Mouse (Mus musculus) stomach, postnatal 0 days (tissue): ENCODE results near the gene 4430402I18Rik. TPM values are rescaled to one million over a fixed set of nuclear protein-coding genes. Genes with fewer than 3 reads are reported as not detected.

ENCODE experiments used
- ATAC-seq: fragments of 200-750 bp; cut with Nextera tagmentation; 2 replicates; pipeline ENCODE4 v1.8.0; 2017; ENCODE audit not compliant: low FRiP score, low TSS enrichment
- DNase-seq: peaks from one replicate; pipeline ENCODE4 v3.0.0-alpha.2; 2016; ENCODE audit warnings: low spot score
- H3K27ac ChIP-seq: fragments of 300-500 bp; sonication (generic); replicated peaks from 2 replicates; pipeline ENCODE4 v1.5.1; 2014; ENCODE audit warnings: mild to moderate bottlenecking, control low read depth
- H3K27me3 ChIP-seq: fragments of 300-500 bp; sonication (generic); 2 replicates; pipeline ENCODE4 v1.6.1; 2014; ENCODE audit warnings: low read length; ENCODE audit not compliant: control insufficient read depth, insufficient read depth
- H3K36me3 ChIP-seq: fragments of 300-500 bp; sonication (generic); 2 replicates; pipeline ENCODE4 v1.6.1; 2014; ENCODE audit warnings: low read length, mixed read lengths; ENCODE audit not compliant: control insufficient read depth, insufficient read depth
- H3K4me1 ChIP-seq: fragments of 300-500 bp; sonication (generic); replicated peaks from 2 replicates; pipeline ENCODE4 v1.6.1; 2014; ENCODE audit warnings: antibody characterized with exemption; ENCODE audit not compliant: control insufficient read depth, insufficient read depth
- H3K4me2 ChIP-seq: fragments of 300-500 bp; sonication (generic); replicated peaks from 2 replicates; pipeline ENCODE4 v1.6.1; 2014; ENCODE audit warnings: low read depth, mild to moderate bottlenecking, control low read depth, moderate library complexity
- H3K4me3 ChIP-seq: fragments of 300-500 bp; sonication (generic); 2 replicates; pipeline ENCODE4 v1.5.1; 2014; ENCODE audit warnings: low read depth, low read length, control low read depth
- H3K9ac ChIP-seq: fragments of 300-500 bp; sonication (generic); 2 replicates; pipeline ENCODE4 v1.6.1; 2014; ENCODE audit warnings: mild to moderate bottlenecking, low read length, control low read depth, mixed read lengths
- H3K9me3 ChIP-seq: fragments of 300-500 bp; sonication (generic); 2 replicates; pipeline ENCODE4 v1.6.1; 2016; ENCODE audit warnings: low read length; ENCODE audit not compliant: control insufficient read depth
- CTCF ChIP-seq: IDR thresholded peaks from 2 replicates; pipeline ENCODE4 v1.5.1; 2016; ENCODE audit warnings: antibody characterized with exemption, low read depth, mild to moderate bottlenecking, moderate library complexity
- EP300 ChIP-seq: optimal IDR thresholded peaks from 2 replicates; pipeline ENCODE3; 2016; ENCODE audit warnings: antibody characterized with exemption
- WGBS: fragments of 180-500 bp; shearing (Covaris S2); extraction: QIAGEN DNeasy Blood & Tissue Kit; methylation state at CpG from one replicate; pipeline ENCODE4 v1.1.7; 2014; 5-methylcytosine and 5-hydroxymethylcytosine counted together
- polyA plus RNA-seq: library from polyadenylated mRNA; unstranded; fragments of >200 nt; fragmentation: Nextera tagmentation; extraction: Ambion mirVana; gene quantifications from 2 replicates; pipeline ENCODE4 v1.2.1, GENCODE M21; 2015

4430402I18Rik gene
- polyA plus RNA-seq, 1 experiment from 2014 or later: 0.84 TPM

DNA sequence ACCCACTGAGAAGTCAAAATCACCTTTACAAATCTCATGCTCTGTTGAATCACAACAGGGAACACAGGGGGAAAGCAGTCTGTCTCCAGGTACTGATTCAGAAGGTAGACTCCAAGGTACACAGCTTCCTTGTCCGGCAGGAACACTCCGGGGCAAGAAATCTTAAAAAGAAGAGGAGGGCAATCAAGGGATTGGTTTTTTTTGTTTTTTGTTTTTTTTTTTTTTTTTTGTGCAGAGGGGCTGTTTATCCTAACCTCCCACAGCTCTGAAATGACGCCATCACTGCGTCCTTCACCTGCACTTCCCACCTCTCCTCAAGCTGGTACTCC, 4.1 kb downstream of the 4430402I18Rik start:
- peak overlapping the region; percentile 87 for H3K4me3 ChIP-seq

DNA sequence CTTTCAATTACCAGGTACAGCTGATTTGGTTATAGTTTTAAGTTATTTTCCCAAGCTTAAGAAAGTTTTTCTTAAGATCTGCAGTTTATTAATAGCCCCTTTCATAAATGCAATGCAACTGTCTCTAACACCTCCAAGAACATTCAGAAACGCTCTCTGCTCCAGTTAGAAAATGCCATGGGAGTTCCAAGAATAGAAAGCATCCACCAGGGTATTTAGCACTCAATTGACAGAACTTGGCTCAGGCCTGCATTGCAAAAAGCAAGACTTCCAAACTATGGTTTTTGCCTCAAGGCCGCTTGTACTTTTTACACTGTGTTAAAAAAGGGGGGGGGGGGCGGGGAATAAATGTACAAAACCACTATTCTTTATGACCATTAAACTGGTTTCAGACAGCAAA, 4.5 kb downstream of the 4430402I18Rik start:
- H3K4me3 ChIP-seq: peak overlapping the region; percentile 87; the same call in 1 of the 2 replicates
- no peak for ATAC-seq

More for the DNA sequence above, 4.1 kb downstream of the 4430402I18Rik start:
- Histone ChIP-seq H3K27ac (no peak overlapping the region), H3K9me3 (no peaks in the 10 kb centered on the region), H3K36me3 (no peaks in the 10 kb centered on the region), H3K4me2 (peak overlapping the region; percentile 87), H3K4me1 (peaks cover 4% of the 10 kb centered on the region; the same call in 1 of the 2 replicates), H3K27me3 (no peaks in the 10 kb centered on the region), H3K9ac (peak overlapping the region; percentile 84; the same call in 1 of the 2 replicates)
- no peak for DNase-seq
- ATAC-seq: peak; percentile 5; the same call in 1 of the 2 replicates
- TF ChIP-seq EP300: no peak
- no peak for TF ChIP-seq CTCF
- 4% methylated on average over 4 of the region's 4 CpGs for WGBS

DNA sequence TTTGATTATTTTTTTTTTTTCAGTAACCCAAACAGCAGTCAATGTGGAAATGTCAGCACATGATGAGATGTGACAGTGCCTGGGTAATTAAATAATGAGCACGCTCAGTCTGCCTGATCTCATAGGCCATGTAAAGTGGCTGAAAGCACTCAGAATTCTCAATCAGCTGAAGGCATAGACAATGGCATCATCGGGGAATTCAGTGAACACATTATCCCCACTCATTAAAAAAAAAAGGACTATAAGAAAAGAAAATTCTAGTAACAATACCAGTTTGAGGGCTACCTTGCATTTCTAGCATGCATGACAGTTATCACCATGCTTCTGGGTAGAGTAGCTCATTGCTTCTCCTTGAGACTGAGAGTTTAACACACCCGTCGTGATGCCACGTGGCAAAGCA, 16.3 kb downstream of the 4430402I18Rik start:
- ATAC-seq: no peak
- DNase-seq: no peak
- H3K9ac ChIP-seq: no peak overlapping the region
- no peak overlapping the region for H3K4me2 ChIP-seq
- WGBS: 88% methylated on average over 5 of the region's 5 CpGs
- TF ChIP-seq CTCF (no peak), EP300 (no peak)
- H3K36me3 ChIP-seq: no peaks in the 10 kb centered on the region
- no peaks in the 10 kb centered on the region for H3K27me3 ChIP-seq
- no peak overlapping the region for H3K27ac ChIP-seq
- no peaks in the 10 kb centered on the region for H3K4me1 ChIP-seq
- no peak overlapping the region for H3K4me3 ChIP-seq
- no peaks in the 10 kb centered on the region for H3K9me3 ChIP-seq

More for the DNA sequence above, 4.5 kb downstream of the 4430402I18Rik start:
- Histone ChIP-seq H3K27ac (no peak overlapping the region), H3K27me3 (no peaks in the 10 kb centered on the region), H3K9me3 (no peaks in the 10 kb centered on the region), H3K4me1 (peaks cover 4% of the 10 kb centered on the region; the same call in 1 of the 2 replicates), H3K36me3 (no peaks in the 10 kb centered on the region), H3K9ac (no peak overlapping the region), H3K4me2 (peak overlapping the region; percentile 87)
- 50% methylated on average over 3 of the region's 3 CpGs for WGBS
- TF ChIP-seq EP300 (no peak), CTCF (no peak)
- no peak for DNase-seq

DNA sequence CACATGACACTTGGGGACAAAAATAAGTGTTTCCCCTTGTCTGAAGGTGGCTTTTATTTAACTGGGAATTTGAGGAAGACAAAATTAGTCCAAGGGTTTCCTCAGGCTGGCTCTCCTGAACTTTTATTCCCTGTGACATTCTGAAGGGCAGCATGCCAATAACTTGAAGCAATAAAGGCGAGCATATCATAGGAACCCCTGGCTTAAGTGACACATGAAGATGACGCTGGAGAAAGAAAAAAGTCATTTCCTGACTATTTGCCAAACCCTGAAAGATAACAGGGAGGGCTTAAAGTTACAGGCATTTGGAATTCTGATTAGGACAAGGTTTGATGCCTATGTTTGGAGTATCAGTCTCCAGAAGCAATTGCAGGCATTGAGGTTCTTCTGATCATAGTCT, 20.3 kb downstream of the 4430402I18Rik start:
- ATAC-seq (no peak), DNase-seq (no peak)
- H3K27ac ChIP-seq: no peak overlapping the region
- no peak overlapping the region for H3K4me3 ChIP-seq
- no peak overlapping the region for H3K9ac ChIP-seq
- no peak overlapping the region for H3K4me2 ChIP-seq
- H3K4me1 ChIP-seq: no peaks in the 10 kb centered on the region
- H3K27me3 ChIP-seq: no peaks in the 10 kb centered on the region
- TF ChIP-seq CTCF (no peak), EP300 (no peak)
- no peaks in the 10 kb centered on the region for H3K36me3 ChIP-seq
- no peaks in the 10 kb centered on the region for H3K9me3 ChIP-seq
- 39% methylated on average over 2 of the region's 2 CpGs for WGBS

DNA sequence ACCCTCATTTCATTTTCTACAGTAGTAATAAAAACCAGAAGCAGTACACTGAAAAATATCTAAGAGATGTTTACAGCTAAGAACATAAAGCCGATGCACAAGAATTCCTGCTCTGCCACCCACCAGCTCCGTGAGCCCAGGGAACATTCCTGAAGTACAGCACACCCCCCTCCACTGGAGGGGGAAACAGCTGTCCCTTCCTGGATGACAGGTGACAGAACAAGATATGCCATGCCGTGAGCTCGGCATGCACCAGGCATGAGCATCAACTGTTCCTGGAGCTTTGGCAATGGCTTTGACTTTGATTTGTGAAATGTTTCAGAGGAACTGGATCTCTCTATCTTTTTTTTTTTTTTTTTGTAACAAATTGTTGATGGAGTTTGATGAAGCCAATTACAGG, 20.8 kb downstream of the 4430402I18Rik start:
- Histone ChIP-seq H3K27me3 (no peaks in the 10 kb centered on the region), H3K36me3 (no peaks in the 10 kb centered on the region), H3K9me3 (no peaks in the 10 kb centered on the region), H3K4me3 (no peak overlapping the region), H3K4me1 (no peaks in the 10 kb centered on the region), H3K4me2 (no peak overlapping the region), H3K27ac (no peak overlapping the region), H3K9ac (no peak overlapping the region)
- no peak for TF ChIP-seq CTCF
- ATAC-seq (no peak), DNase-seq (no peak)
- 39% methylated on average over 4 of the region's 4 CpGs for WGBS

DNA sequence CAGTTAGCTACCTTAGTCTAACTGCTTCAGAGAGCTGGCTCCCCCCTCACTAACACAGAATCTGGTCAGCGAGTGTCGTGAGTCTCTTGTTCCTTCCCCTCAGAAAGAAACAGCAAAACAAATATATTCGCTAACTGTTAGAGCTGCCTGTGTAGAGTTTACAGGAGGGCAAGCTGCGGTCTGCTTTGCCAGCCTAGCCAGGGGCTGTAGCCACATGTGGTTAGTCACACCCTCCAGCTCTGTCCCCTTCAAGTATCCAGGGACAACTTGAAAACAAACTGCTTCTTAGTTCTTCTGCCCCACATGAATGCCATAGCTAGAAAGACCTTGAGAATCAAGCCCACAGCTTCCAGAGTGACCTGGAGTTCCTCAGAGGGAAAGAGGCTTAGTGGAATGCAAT, 26.3 kb downstream of the 4430402I18Rik start:
- no peak overlapping the region for H3K4me2 ChIP-seq
- no peak overlapping the region for H3K4me3 ChIP-seq
- H3K27ac ChIP-seq: no peak overlapping the region
- ATAC-seq (no peak), DNase-seq (no peak)
- no peaks in the 10 kb centered on the region for H3K27me3 ChIP-seq
- H3K9me3 ChIP-seq: no peaks in the 10 kb centered on the region
- H3K4me1 ChIP-seq: no peaks in the 10 kb centered on the region
- H3K9ac ChIP-seq: no peak overlapping the region
- TF ChIP-seq EP300: no peak
- TF ChIP-seq CTCF: no peak
- H3K36me3 ChIP-seq: no peaks in the 10 kb centered on the region
- WGBS: 64% methylated on average over 4 of the region's 4 CpGs
